In genomic region chr9:116148809-116149208, GRCm38 (mm10) we compare ENCODE assay signal across 24 mouse cellular contexts. TPM values are rescaled to one million over a fixed set of nuclear protein-coding genes. Genes with fewer than 3 reads are reported as not detected.
DNase-seq lines count a peak whose midpoint lies in the region; ATAC-seq and TF ChIP-seq lines count a peak whose summit lies in the region.
"Had no signal": no experiment of that assay in that cellular context is flagged by ENCODE, and none has a peak within 500 bp of the region (broad histone marks: within the 10 kb centered on the region; RNA-seq: fewer than 3 reads in every experiment).

No protein-coding gene starts in this region.

- no peak overlapping the region for H3K4me2 ChIP-seq in kidney, embryonic 16.5 days (replicated peaks; ENCODE audit: low read depth, low read length)
- H3K4me2 ChIP-seq in limb, embryonic 12.5 days: no peak overlapping the region
- H3K4me2 ChIP-seq: embryonic facial prominence, embryonic 12.5 days; forebrain, embryonic 15.5 days; heart, embryonic 11.5 days; heart, embryonic 15.5 days; hindbrain, embryonic 13.5 days had no signal

- H3K36me3 ChIP-seq in kidney, embryonic 16.5 days (ENCODE audit: insufficient read depth, low read length): no peaks in the 10 kb centered on the region; the same call in 1 of the 2 replicates
- H3K36me3 ChIP-seq in limb, embryonic 12.5 days: peaks cover 19% of the 10 kb centered on the region; the same call in 1 of the 2 replicates
- H3K36me3 ChIP-seq: forebrain, embryonic 15.5 days; G1E; heart, embryonic 15.5 days; hindbrain, embryonic 13.5 days had no signal

- H3K9me3 ChIP-seq in kidney, embryonic 16.5 days (ENCODE audit: low read length): no peaks in the 10 kb centered on the region
- H3K9me3 ChIP-seq in limb, embryonic 12.5 days: no peaks in the 10 kb centered on the region
- H3K9me3 ChIP-seq: embryonic facial prominence, embryonic 12.5 days; forebrain, embryonic 15.5 days; heart, embryonic 15.5 days; hindbrain, embryonic 13.5 days had no signal

- no peaks in the 10 kb centered on the region for H3K27me3 ChIP-seq in kidney, embryonic 16.5 days (ENCODE audit: insufficient read depth, low read length)
- H3K27me3 ChIP-seq in limb, embryonic 12.5 days: no peaks in the 10 kb centered on the region
- H3K27me3 ChIP-seq: embryonic facial prominence, embryonic 12.5 days; forebrain, embryonic 15.5 days; heart, embryonic 15.5 days; hindbrain, embryonic 13.5 days had no signal

- DNase-seq in gastrocnemius, adult 2 months: no peak
- DNase-seq in gastrocnemius, adult 18-20 months (ENCODE audit: low spot score): no peak
- no peak for DNase-seq in kidney, postnatal 4 days
- DNase-seq in mesoderm, embryonic 11.5 days (ENCODE audit: low read depth, low spot score): peak; percentile 33
- DNase-seq in frontal cortex, postnatal 14 days (ENCODE audit: low spot score in 2 of 2): no peak
- no peak for DNase-seq in embryo, embryonic 10.5 days (ENCODE audit: low spot score)
- DNase-seq: adrenal gland, adult 8-10 months; adrenal gland, postnatal 36 days; B cell, adult 2 months; cerebellum, adult 11 months; cerebellum, adult 8-10 months; cerebellum, postnatal 14 days; gastrocnemius, postnatal 36 days; heart, adult 11 months; heart, postnatal 14 days had no signal

- no peak overlapping the region for H3K4me3 ChIP-seq in gastrocnemius, adult 2 months
- no peak overlapping the region for H3K4me3 ChIP-seq in kidney, embryonic 16.5 days (ENCODE audit: low read length)
- no peak overlapping the region for H3K4me3 ChIP-seq in limb, embryonic 12.5 days (replicated peaks)
- H3K4me3 ChIP-seq: embryonic facial prominence, embryonic 12.5 days; forebrain, embryonic 15.5 days; heart, embryonic 15.5 days; hindbrain, embryonic 13.5 days had no signal

- WGBS in kidney, embryonic 16.5 days: 42% methylated on average over 7 of the region's 7 CpGs
- WGBS in limb, embryonic 12.5 days: 25% methylated on average over 7 of the region's 7 CpGs

- TF ChIP-seq CTCF in gastrocnemius, adult 2 months (IDR thresholded peaks at IDR 0.05): no peak

- H3K9ac ChIP-seq in kidney, embryonic 16.5 days (replicated peaks; ENCODE audit: low read length): no peak overlapping the region
- H3K9ac ChIP-seq in limb, embryonic 12.5 days (replicated peaks): no peak overlapping the region
- H3K9ac ChIP-seq: embryonic facial prominence, embryonic 12.5 days; forebrain, embryonic 15.5 days; heart, embryonic 15.5 days; hindbrain, embryonic 13.5 days had no signal

- H3K27ac ChIP-seq in gastrocnemius, adult 2 months: peak overlapping the region; percentile 54
- H3K27ac ChIP-seq in kidney, embryonic 16.5 days (ENCODE audit: low read length): no peak overlapping the region
- H3K27ac ChIP-seq in limb, embryonic 12.5 days: peak overlapping the region; percentile 60
- H3K27ac ChIP-seq: embryonic facial prominence, embryonic 12.5 days; forebrain, embryonic 15.5 days; heart, embryonic 15.5 days; hindbrain, embryonic 13.5 days had no signal

- intact Hi-C loops in gastrocnemius, adult 2 months (cut with DNase I): no loop called here

- ATAC-seq in kidney, embryonic 16.5 days (ENCODE audit: low FRiP score, low TSS enrichment): 0 out of 2 replicates have a peak, but pooled peaks have one; percentile 37
- no peak for ATAC-seq in limb, embryonic 12.5 days (ENCODE audit: insufficient number of reproducible peaks, insufficient read depth, low FRiP score, low TSS enrichment, low read depth)
- ATAC-seq: CD4-positive, CD25-positive, alpha-beta regulatory T cell, adult 4 months; forebrain, embryonic 15.5 days had no signal

- H3K4me1 ChIP-seq in kidney, embryonic 16.5 days (ENCODE audit: insufficient read depth, low read length): peaks cover 55% of the 10 kb centered on the region
- H3K4me1 ChIP-seq in limb, embryonic 12.5 days (replicated peaks): peaks cover 61% of the 10 kb centered on the region

RNA-seq across cellular contexts. Expression of gene Tgfbr2, which starts 26.4 kb away (rescaled TPM):
- 10 to 100 TPM; 18.4 to 23.5 TPM for total RNA-seq in gastrocnemius, adult 2 months (2021)
- 10 to 100 TPM; 14.7 to 20.2 TPM for total RNA-seq in gastrocnemius, adult 18-20 months (2021)
- polyA plus RNA-seq in kidney, embryonic 16.5 days (2015; fragmentation: Nextera tagmentation; extraction: Ambion mirVana): 33.8 and 35.9 TPM in 2 replicates
- polyA plus RNA-seq in limb, embryonic 12.5 days (2016; fragmentation: Nextera tagmentation; extraction: Ambion mirVana): 25.3 and 28.6 TPM in 2 replicates
- polyA plus RNA-seq: G1E had no signal
